Mouse (Mus musculus): ENCODE results near the gene Mup21. TPM values are rescaled to one million over a fixed set of nuclear protein-coding genes. Genes with fewer than 3 reads are reported as not detected.
"Not testable (repeated sequence)": the region's sequence is repeated elsewhere in the genome, so short reads cannot be mapped to it uniquely, and the experiment has no call there.

The Mup21 gene
- not detected in 2 replicates for polyA plus RNA-seq (2015; fragmentation: Nextera tagmentation; extraction: Ambion mirVana)

DNA sequence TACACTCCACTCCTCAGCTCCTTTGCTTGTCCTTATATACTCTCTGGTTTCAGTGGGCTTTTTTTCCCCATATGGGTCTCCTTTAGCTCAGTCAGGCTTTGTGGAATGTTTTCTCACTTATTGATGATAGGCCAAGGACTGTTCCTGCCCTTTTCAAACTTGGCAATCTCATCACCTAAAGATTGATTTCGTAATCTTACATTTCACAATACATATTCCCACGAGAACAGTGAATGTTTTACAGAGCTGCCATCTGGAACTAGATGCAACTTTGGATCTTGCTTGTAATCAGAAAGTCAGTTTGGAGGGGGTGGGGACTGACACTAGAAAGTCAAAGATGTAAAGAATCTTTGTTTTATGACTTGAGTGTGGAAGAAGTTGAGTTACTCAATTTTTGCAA is at the start of gene Mup21:
Gene Mup21, minus strand, starts transcription at position 53 of the 400 bp plus-strand sequence.
- Histone ChIP-seq H3K27me3 (no peaks in the 10 kb centered on the region), H3K4me3 (no peak within 1 kb of the TSS), H3K9ac (no peak within 1 kb of the TSS), H3K4me2 (no peak within 1 kb of the TSS), H3K36me3 (no peaks in the 10 kb centered on the region), H3K9me3 (no peaks in the 10 kb centered on the region), H3K27ac (no peak within 1 kb of the TSS), H3K4me1 (no peaks in the 10 kb centered on the region)
- ATAC-seq (ENCODE audit: insufficient number of reproducible peaks, insufficient read depth, low FRiP score, low TSS enrichment, low read depth) = no peak
- 81% methylated on average over 2 of the region's 2 CpGs for WGBS

DNA sequence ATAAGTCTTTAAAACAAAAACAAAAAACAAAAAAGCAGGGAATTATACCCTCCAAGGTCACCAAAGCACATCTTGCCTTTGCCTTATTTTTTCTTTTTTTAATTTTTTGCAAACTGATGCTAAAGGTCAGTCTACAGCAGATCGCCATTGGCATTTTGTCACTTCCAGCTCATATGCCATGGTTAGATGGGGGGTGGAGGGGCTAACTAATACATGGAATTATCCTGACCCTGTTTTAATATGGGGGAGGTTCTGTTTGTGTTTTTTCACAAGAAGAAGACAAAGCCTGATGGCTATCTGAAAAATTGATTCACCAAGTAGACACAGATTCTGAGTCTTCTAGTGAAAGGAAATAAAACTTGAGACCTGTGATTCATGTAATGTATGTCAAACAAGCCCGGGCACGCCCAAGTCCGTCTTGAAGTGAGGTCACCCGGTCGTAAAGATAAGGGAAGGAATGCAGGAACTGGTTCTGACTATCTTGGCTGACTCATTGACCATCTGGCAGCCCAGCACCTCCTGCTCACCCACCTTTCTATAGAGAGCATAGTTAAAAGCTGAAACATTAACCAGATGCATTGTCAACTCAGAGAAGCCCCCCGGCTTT is 49.4 kb upstream of the Mup21 start:
- H3K27ac ChIP-seq = no peak overlapping the region
- H3K36me3 ChIP-seq = peaks cover 92% of the 10 kb centered on the region
- WGBS = 91% methylated on average over 7 of the region's 7 CpGs

DNA sequence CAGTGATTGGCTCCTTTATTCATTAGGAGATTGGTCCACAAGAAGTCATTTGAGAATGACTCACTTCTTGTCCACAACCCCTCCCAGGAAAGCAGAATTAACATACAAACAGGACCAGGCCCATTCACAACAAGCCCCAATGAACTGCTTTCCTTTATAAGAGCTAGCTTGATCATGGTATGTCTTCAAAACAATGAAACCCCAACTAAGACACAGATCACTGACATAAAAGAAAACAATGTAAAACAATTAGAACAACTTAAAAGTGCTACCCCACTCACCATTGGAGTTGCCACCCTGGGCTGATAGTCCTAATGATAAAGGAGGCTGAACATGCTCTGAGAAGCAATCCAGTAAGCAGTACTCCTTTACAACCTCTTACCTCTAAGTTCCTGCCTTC is 38.1 kb upstream of the Mup21 start:
- Histone ChIP-seq H3K4me3 (no peak overlapping the region), H3K9ac (no peak overlapping the region), H3K36me3 (peaks cover 59% of the 10 kb centered on the region), H3K27me3 (no peaks in the 10 kb centered on the region), H3K27ac (no peak overlapping the region), H3K4me1 (no peaks in the 10 kb centered on the region), H3K9me3 (peaks cover 58% of the 10 kb centered on the region), H3K4me2 (no peak overlapping the region)
- ATAC-seq (ENCODE audit: insufficient number of reproducible peaks, insufficient read depth, low FRiP score, low TSS enrichment, low read depth) = no peak

More for the DNA sequence above, 49.4 kb upstream of the Mup21 start:
- no peak overlapping the region for H3K9ac ChIP-seq
- H3K4me1 ChIP-seq = no peaks in the 10 kb centered on the region
- H3K4me3 ChIP-seq = no peak overlapping the region
- H3K27me3 ChIP-seq = no peaks in the 10 kb centered on the region
- no peak overlapping the region for H3K4me2 ChIP-seq
- ATAC-seq (ENCODE audit: insufficient number of reproducible peaks, insufficient read depth, low FRiP score, low TSS enrichment, low read depth) = no peak
- peaks cover 17% of the 10 kb centered on the region for H3K9me3 ChIP-seq

DNA sequence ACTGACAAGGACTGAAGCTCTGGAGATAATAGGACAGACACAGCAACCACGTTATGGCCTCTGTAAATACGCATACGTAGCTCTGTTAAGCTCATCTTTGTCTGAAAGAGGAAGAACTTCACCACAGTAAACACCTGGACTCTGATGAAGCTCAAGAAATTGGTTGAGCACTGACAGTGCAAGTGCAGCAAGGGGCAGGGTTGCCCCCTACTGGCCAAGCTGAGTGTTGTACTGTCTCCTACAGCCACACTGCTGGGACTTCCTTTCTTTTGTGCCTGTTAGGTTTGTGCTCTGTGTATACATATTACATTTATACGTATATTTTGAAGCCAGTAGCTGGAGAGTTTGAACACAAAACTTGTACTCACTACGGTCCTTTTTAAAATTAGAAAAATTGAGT is 26.6 kb upstream of the Mup21 start:
- 45% methylated on average over 5 of the region's 5 CpGs for WGBS
- no peaks in the 10 kb centered on the region for H3K4me1 ChIP-seq
- no peak overlapping the region for H3K27ac ChIP-seq
- H3K9ac ChIP-seq = no peak overlapping the region
- H3K9me3 ChIP-seq = no peaks in the 10 kb centered on the region
- no peak for ATAC-seq (ENCODE audit: insufficient number of reproducible peaks, insufficient read depth, low FRiP score, low TSS enrichment, low read depth)
- no peak overlapping the region for H3K4me2 ChIP-seq
- H3K4me3 ChIP-seq = no peak overlapping the region
- no peaks in the 10 kb centered on the region for H3K27me3 ChIP-seq
- no peaks in the 10 kb centered on the region for H3K36me3 ChIP-seq

DNA sequence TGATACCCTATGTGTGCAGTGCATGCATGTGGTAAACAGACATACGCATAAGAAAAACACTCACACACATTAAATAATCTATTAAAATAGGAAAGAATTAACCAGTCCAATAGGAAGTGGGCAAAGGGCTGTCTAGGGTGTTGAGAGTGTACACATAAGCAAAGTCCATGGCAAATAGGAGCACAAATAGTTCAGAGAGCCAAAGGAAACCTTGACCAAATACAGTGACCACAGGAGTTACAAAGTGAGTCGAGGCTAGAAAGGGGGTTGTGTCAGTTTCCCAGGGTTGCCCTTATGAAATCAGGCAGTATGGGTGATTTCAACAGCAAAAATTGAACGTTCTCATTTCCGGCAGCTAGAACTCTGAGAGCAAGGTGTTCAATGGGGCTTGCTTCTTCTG is 23.8 kb upstream of the Mup21 start:
- WGBS = 88% methylated on average over 4 of the region's 4 CpGs
- Histone ChIP-seq H3K27ac (no peak overlapping the region), H3K4me3 (no peak overlapping the region), H3K4me2 (no peak overlapping the region), H3K9me3 (no peaks in the 10 kb centered on the region), H3K4me1 (no peaks in the 10 kb centered on the region), H3K36me3 (no peaks in the 10 kb centered on the region), H3K9ac (no peak overlapping the region), H3K27me3 (no peaks in the 10 kb centered on the region)
- no peak for ATAC-seq (ENCODE audit: insufficient number of reproducible peaks, insufficient read depth, low FRiP score, low TSS enrichment, low read depth)

DNA sequence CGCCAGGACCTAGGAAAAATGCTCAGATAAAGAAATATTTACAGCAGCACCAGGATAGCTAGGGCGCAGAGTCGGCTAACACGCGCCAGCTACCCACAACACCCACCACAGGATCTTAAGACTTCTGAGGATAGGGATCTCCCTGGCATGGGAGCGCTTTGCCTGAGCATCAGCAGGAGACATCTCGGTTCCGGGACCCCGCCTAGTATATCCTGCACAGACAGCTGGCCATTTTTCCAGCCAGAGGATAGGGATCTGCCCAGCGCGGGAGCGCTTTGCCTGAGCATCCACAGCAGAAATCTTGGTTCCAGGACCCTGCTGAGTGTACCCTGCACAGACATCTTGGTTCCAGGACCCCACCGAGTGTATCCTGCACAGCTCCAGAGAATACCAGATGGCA is 17.0 kb upstream of the Mup21 start:
- not testable (repeated sequence) for H3K4me3 ChIP-seq, H3K36me3 ChIP-seq
- WGBS = 92% methylated on average over 13 of the region's 13 CpGs

DNA sequence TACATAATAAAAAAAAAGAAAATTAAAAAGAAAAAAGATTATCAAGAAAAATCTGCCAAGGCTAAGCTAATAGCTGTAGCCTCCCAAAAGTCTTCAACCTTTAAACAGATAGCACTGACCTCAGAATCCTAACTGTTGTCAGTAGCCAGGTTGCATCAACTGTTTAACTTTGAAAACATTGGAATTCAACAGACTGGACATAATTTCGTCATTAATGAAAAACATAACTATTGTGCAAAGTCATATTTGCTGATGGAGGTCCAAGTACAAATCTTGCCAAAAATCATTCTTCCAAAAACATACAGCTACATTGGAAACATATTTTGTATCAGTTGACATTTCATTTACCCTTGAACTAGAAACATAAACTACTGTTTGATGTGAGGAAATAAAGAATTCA is 7.7 kb upstream of the Mup21 start:
- H3K9ac ChIP-seq = no peak overlapping the region
- no peaks in the 10 kb centered on the region for H3K27me3 ChIP-seq
- H3K36me3 ChIP-seq = no peaks in the 10 kb centered on the region
- no peak overlapping the region for H3K4me3 ChIP-seq
- ATAC-seq (ENCODE audit: insufficient number of reproducible peaks, insufficient read depth, low FRiP score, low TSS enrichment, low read depth) = no peak
- H3K9me3 ChIP-seq = 0 out of 2 replicates have a peak, but pooled peaks cover 2% of the 10 kb centered on the region
- no peak overlapping the region for H3K4me2 ChIP-seq
- H3K4me1 ChIP-seq = no peaks in the 10 kb centered on the region
- WGBS = 70% methylated on average over 1 of the region's 1 CpGs
- no peak overlapping the region for H3K27ac ChIP-seq

More for the DNA sequence above, 17.0 kb upstream of the Mup21 start:
- not testable (repeated sequence) for H3K4me1 ChIP-seq; H3K27ac ChIP-seq; H3K4me2 ChIP-seq; H3K27me3 ChIP-seq; ATAC-seq (ENCODE audit: insufficient number of reproducible peaks, insufficient read depth, low FRiP score, low TSS enrichment, low read depth); H3K9me3 ChIP-seq; H3K9ac ChIP-seq

DNA sequence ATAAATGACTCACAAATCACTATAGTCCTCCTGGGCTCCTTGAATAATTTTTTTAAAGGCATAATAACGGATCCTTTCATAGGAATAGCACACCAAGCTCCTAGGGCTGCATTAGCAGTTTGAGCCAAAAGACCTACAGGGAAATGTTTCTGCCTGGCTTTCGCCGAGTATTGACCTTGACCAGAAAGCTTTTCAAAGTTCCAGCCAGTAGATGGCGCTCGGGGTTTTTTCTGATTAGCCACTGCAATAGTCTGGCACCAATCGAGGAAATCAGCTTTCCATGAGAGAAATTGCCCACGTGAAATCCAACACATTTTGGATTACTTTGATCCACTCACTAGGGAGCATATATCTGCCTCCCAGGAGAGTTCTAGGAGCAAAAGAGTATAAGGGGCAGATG is 17.0 kb downstream of the Mup21 start:
- Histone ChIP-seq H3K4me1 (no peaks in the 10 kb centered on the region), H3K27me3 (no peaks in the 10 kb centered on the region), H3K4me3 (no peak overlapping the region), H3K9me3 (peaks cover 37% of the 10 kb centered on the region), H3K27ac (no peak overlapping the region), H3K4me2 (no peak overlapping the region), H3K9ac (no peak overlapping the region), H3K36me3 (no peaks in the 10 kb centered on the region)
- 67% methylated on average over 7 of the region's 7 CpGs for WGBS
- ATAC-seq (ENCODE audit: insufficient number of reproducible peaks, insufficient read depth, low FRiP score, low TSS enrichment, low read depth) = no peak

DNA sequence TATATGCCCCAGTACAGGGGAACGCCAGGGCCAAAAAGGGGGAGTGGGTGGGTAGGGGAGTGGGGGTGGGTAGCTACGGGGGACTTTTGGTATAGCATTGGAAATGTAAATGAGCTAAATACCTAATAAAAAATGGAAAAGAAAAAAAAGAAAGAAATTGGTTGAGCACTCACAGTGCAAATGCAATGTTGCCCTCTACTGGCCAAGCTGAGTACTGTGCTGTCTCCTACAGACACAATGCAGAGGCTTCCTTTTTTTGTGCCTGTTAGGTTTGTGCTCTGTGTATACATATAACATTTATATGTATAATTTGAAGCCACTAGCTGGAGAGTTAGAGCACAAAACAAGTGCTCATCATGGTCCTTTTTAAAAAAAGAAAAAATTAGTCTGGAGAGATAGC is 47.3 kb downstream of the Mup21 start:
- not testable (repeated sequence) for H3K27me3 ChIP-seq; H3K36me3 ChIP-seq; H3K9ac ChIP-seq; H3K27ac ChIP-seq; H3K4me1 ChIP-seq; H3K4me2 ChIP-seq; ATAC-seq (ENCODE audit: insufficient number of reproducible peaks, insufficient read depth, low FRiP score, low TSS enrichment, low read depth); H3K4me3 ChIP-seq; H3K9me3 ChIP-seq
- WGBS = 57% methylated on average over 2 of the region's 2 CpGs

Other genes with a start within 250 kb of the Mup21 start
- gene Mup20, start 96.7 kb downstream of the Mup21 start, polyA plus RNA-seq (2015; fragmentation: Nextera tagmentation; extraction: Ambion mirVana) = not detected in 2 replicates
- gene Mup3, start 63.5 kb downstream of the Mup21 start, polyA plus RNA-seq (2015; fragmentation: Nextera tagmentation; extraction: Ambion mirVana) = not detected in 2 replicates
- gene Zfp37, start 80.2 kb upstream of the Mup21 start, polyA plus RNA-seq (2015; fragmentation: Nextera tagmentation; extraction: Ambion mirVana) = 11.8 and 15.0 TPM in 2 replicates
- gene Slc31a2, start 111.7 kb upstream of the Mup21 start, polyA plus RNA-seq (2015; fragmentation: Nextera tagmentation; extraction: Ambion mirVana) = 19.0 and 20.2 TPM in 2 replicates
- gene Fkbp15, start 209.7 kb upstream of the Mup21 start, polyA plus RNA-seq (2015; fragmentation: Nextera tagmentation; extraction: Ambion mirVana) = 25.5 and 30.0 TPM in 2 replicates
- gene Slc31a1, start 209.9 kb upstream of the Mup21 start, polyA plus RNA-seq (2015; fragmentation: Nextera tagmentation; extraction: Ambion mirVana) = 42.8 and 43.7 TPM in 2 replicates

Data from embryonic facial prominence, embryonic 13.5 days (tissue).